Mouse (Mus musculus): ENCODE measurements around the gene Nfatc2ip.

Gene Nfatc2ip

GRCm38 (mm10) chr7:126363038-126363437 lies 33.5 kb downstream of the Nfatc2ip start:
- in situ Hi-C loops (cut with MboI; ENCODE audit: low pct_unique_long_range_greater_than_20kb in 1 of 2, low sequenced_read_pairs in 2 of 2, unreplicated experiment in 1 of 2) = no loop called here

- in situ Hi-C loops (cut with MboI; ENCODE audit: low pct_unique_long_range_greater_than_20kb in 1 of 2, low sequenced_read_pairs in 2 of 2, unreplicated experiment in 1 of 2) = no loop called here
These were observed 37.5 kb downstream of the Nfatc2ip start for GRCm38 (mm10) chr7:126359049-126359448.

- in situ Hi-C loops (cut with MboI; ENCODE audit: low pct_unique_long_range_greater_than_20kb in 1 of 2, low sequenced_read_pairs in 2 of 2, unreplicated experiment in 1 of 2) = no loop called here
These were observed 38.1 kb downstream of the Nfatc2ip start for GRCm38 (mm10) chr7:126358413-126358812.

GRCm38 (mm10) chr7:126357838-126358237 lies 38.7 kb downstream of the Nfatc2ip start:
- in situ Hi-C loops (cut with MboI; ENCODE audit: low pct_unique_long_range_greater_than_20kb in 1 of 2, low sequenced_read_pairs in 2 of 2, unreplicated experiment in 1 of 2) = no loop called here

- in situ Hi-C loops (cut with MboI; ENCODE audit: low pct_unique_long_range_greater_than_20kb in 1 of 2, low sequenced_read_pairs in 2 of 2, unreplicated experiment in 1 of 2) = no loop called here
These were observed 39.5 kb downstream of the Nfatc2ip start for GRCm38 (mm10) chr7:126356793-126357591.

- in situ Hi-C loops (cut with MboI; ENCODE audit: low pct_unique_long_range_greater_than_20kb in 1 of 2, low sequenced_read_pairs in 2 of 2, unreplicated experiment in 1 of 2) = no loop called here
These were observed 40.5 kb downstream of the Nfatc2ip start for GRCm38 (mm10) chr7:126355847-126356597.

GRCm38 (mm10) chr7:126354738-126355614 lies 41.6 kb downstream of the Nfatc2ip start:
- in situ Hi-C loops (cut with MboI; ENCODE audit: low pct_unique_long_range_greater_than_20kb in 1 of 2, low sequenced_read_pairs in 2 of 2, unreplicated experiment in 1 of 2) = no loop called here

GRCm38 (mm10) chr7:126353994-126354365 lies 42.6 kb downstream of the Nfatc2ip start:
- in situ Hi-C loops (cut with MboI; ENCODE audit: low pct_unique_long_range_greater_than_20kb in 1 of 2, low sequenced_read_pairs in 2 of 2, unreplicated experiment in 1 of 2) = no loop called here

- in situ Hi-C loops (cut with MboI; ENCODE audit: low pct_unique_long_range_greater_than_20kb in 1 of 2, low sequenced_read_pairs in 2 of 2, unreplicated experiment in 1 of 2) = no loop called here
These were observed 43.1 kb downstream of the Nfatc2ip start for GRCm38 (mm10) chr7:126353251-126353993.

GRCm38 (mm10) chr7:126351419-126351951 lies 45.1 kb downstream of the Nfatc2ip start:
- in situ Hi-C loops (cut with MboI; ENCODE audit: low pct_unique_long_range_greater_than_20kb in 1 of 2, low sequenced_read_pairs in 2 of 2, unreplicated experiment in 1 of 2) = no loop called here

GRCm38 (mm10) chr7:126350748-126351418 lies 45.7 kb downstream of the Nfatc2ip start:
- in situ Hi-C loops (cut with MboI; ENCODE audit: low pct_unique_long_range_greater_than_20kb in 1 of 2, low sequenced_read_pairs in 2 of 2, unreplicated experiment in 1 of 2) = no loop called here

- in situ Hi-C loops (cut with MboI; ENCODE audit: low pct_unique_long_range_greater_than_20kb in 1 of 2, low sequenced_read_pairs in 2 of 2, unreplicated experiment in 1 of 2) = no loop called here
These were observed 48.2 kb downstream of the Nfatc2ip start for GRCm38 (mm10) chr7:126348293-126348692.

GRCm38 (mm10) chr7:126347098-126347497 lies 49.4 kb downstream of the Nfatc2ip start:
- in situ Hi-C loops (cut with MboI; ENCODE audit: low pct_unique_long_range_greater_than_20kb in 1 of 2, low sequenced_read_pairs in 2 of 2, unreplicated experiment in 1 of 2) = no loop called here

- in situ Hi-C loops (cut with MboI; ENCODE audit: low pct_unique_long_range_greater_than_20kb in 1 of 2, low sequenced_read_pairs in 2 of 2, unreplicated experiment in 1 of 2) = no loop called here
These were observed 50.6 kb downstream of the Nfatc2ip start for GRCm38 (mm10) chr7:126345969-126346368.

GRCm38 (mm10) chr7:126345557-126345956 lies 51.0 kb downstream of the Nfatc2ip start:
- in situ Hi-C loops (cut with MboI; ENCODE audit: low pct_unique_long_range_greater_than_20kb in 1 of 2, low sequenced_read_pairs in 2 of 2, unreplicated experiment in 1 of 2) = no loop called here

- in situ Hi-C loops (cut with MboI; ENCODE audit: low pct_unique_long_range_greater_than_20kb in 1 of 2, low sequenced_read_pairs in 2 of 2, unreplicated experiment in 1 of 2) = no loop called here
These were observed 55.6 kb downstream of the Nfatc2ip start for GRCm38 (mm10) chr7:126340896-126341295.

- in situ Hi-C loops (cut with MboI; ENCODE audit: low pct_unique_long_range_greater_than_20kb in 1 of 2, low sequenced_read_pairs in 2 of 2, unreplicated experiment in 1 of 2) = no loop called here
These were observed 56.3 kb downstream of the Nfatc2ip start for GRCm38 (mm10) chr7:126340206-126340618.

All from mouse embryonic stem cell (cell line).